Mouse (Mus musculus) embryo, embryonic 9.5 days (tissue): ENCODE results near the gene Calm3.
"Not testable (repeated sequence)": the region's sequence is repeated elsewhere in the genome, so short reads cannot be mapped to it uniquely, and the experiment has no call there.

Source experiments
- DNase-seq: peaks from one replicate; pipeline ENCODE4 v3.0.0-alpha.2; 2017; ENCODE audit errors: extremely low spot score

Gene Calm3

DNA sequence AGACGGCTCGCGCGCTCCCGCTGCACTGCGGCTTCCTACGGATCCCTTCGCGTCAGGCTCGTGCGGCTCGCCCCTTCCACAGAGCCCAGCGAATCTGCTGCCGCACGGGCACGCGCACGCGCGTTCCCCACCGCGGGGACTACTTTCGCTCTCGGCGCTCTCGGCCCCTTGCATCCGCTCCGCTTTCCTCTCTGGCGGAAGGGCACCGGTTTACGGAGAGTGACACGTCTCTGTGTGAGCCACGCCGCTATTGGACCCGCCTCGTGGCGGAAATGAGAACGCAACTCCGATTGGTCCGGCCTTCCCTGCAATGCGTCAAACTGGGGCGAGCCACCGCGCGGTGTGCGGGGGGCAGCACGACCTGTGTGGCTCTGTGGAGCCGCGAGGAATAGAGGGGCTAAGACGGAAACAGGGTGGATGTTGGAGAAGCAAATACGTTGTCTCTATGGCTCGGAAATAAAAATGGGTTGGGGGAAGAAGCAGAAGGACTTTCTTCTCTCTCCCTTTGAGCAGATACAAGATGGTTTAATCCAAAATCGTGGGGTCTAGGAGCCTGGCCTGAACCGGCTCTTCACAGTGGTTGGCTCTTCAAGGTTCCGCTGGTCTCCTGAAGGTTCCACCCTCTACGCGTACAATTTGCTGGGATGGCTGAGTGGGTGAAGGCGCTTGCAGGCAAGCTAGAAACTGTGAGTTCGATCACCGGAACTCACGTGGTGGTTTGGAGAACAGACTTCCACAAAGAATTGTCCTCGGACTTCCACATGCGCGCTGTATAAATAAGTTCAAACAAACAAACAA, at the start of gene Calm3:
Calm3 (minus strand) TSS at position 78 of the 798 bp plus-strand sequence.
- DNase-seq, result peak; percentile 100

DNA sequence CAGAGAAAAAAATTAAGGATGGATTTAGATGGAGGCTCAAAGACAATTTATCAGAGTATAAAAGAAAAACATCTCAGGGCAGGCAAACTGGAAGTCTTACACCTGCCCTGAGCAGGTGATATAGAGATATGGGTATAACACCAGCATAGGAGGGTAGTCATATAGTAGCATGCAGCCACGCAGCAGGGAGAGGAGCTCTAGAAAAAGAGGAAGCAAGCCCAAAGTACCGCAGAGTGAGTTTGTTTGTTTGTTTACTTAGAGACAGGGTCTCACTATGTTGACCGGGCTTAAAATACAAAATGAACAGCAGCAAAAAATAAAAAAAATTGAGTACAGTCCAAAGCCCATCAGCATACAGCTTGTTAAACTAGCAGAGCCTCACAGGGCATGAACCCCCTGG, 47.2 kb upstream of the Calm3 start:
- no peak for DNase-seq

DNA sequence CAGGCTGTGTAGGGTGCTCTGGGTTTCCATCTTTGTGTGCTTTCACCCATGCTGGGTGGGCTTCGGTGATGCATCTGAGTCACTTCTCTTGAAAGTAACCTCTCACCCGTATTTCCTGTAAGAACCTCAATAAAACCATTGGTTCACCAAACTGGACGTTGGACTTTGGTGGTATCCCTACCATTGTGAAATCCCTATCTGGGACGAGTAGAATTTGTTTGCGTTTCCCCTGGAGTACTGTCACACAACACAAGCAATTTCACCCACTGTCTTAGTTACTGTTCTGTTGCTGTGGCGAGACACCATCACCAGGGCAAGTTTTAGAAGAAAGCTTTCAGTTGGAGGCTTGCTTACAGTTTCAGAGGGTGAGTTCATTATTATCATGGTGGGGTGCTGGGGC, 44.5 kb upstream of the Calm3 start:
- no peak for DNase-seq

DNA sequence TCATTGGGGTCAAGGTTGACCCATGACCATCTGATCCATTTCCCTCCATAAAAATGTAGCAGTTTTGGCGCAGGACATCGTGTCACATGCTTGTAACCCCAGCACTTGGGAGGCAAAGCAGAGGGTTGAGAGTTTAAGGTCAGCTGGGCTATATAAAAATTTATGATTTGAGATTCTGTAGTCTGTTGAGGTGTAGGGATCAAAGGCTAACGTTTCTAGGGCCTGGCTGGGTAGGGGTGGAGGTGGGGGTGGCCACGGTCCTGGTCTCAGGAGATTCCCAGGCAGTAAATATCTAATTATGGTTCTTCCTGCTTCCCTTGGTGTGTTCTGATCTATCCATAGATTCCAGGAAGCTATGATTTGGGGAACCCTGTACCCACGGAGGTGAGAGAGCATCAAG, 37.8 kb upstream of the Calm3 start:
- DNase-seq, result no peak

DNA sequence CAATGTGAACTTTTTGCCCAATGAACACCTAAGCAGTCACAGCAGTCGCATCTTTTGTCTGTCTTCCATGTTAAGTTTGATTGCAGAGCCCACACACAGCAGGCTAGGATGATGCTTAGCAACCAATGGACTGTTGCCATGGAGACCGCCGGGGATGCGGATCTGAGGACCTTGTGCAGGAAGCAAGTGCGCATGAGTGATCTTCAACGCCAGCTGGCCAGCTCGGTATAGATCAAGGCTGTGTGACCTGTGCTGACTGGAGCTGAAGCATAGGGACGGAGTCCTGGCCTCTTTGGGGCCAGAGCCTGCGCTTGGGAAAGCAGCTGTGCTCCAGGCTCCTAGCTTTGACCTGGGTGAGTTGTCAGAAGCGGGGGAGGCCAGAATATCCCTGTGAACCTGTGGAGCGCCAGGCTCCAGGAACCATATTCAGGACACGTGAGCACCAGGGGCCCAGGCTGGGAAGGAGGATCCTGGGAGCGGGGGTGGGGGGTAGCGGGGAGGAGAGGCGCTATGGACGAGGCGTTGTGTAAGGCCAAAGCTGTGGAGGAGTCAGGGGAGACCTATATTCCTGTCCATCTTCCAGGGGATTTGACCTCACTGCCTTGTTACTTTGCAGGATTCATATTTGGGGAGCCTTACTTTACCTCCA, 35.7 kb upstream of the Calm3 start, which contains the start of gene Pnmal1:
Pnmal1 (plus strand) TSS at position 141 of the 649 bp plus-strand sequence.
- DNase-seq, result peak; percentile 82

DNA sequence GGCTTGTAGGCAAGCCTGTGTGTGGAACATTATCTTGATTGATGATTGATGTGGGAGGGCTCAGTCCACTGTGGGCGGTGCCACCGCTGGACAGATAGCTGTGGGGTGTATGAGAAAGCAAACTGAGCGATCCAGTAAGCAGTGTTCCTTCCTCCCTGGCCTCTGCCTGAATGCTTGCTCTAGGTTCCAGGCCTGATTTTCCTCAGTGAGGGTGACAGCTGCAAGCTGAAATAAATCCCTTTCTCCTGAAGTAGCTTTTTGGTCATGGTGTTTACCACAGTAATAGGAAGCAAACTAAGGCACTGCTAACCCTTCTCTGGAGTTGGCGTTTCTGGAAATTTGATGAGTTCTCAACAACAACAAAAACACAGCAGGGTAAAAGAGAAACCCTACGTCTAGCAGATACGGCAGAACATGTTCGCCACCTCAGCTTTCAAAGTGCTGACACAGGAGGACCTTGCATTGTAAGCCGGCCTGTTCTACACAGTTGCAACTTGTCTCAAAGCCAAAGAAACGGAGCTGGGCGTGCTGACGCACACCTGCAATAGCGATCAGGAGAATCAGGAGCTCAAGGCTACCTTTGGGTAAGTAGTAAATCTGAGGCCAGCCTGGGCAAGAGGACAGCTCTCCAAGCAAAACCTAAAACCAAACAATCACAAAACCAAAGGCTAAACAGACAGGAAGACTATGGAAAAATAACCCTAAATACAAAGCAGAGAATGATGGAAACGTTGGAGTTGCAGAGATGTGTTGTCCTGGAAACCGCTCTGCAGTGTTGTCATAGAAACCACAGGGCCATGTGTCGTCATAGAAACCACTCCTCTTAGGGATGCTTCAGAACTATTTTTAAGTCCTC, 32.7 kb upstream of the Calm3 start:
- DNase-seq, result no peak

DNA sequence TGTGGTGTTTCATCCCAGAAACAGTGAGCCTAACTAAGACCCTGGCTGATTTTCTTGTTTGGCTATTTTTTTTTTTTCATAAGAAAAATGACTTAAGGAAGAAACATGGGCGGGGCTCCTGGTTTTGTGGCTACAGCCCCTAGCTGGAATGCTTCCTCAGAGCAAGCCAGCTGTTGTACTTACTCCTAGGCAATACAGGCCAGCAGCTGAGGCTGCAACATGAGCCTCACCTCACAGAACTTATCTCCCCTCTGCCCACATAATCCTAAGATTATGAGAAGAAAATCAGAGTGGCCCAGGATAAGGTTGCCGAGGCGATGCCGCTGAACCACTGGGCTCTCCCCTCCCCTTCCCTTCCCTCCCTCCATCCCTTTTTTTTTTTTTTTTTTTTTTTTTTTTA, 31.8 kb upstream of the Calm3 start:
- no peak for DNase-seq

DNA sequence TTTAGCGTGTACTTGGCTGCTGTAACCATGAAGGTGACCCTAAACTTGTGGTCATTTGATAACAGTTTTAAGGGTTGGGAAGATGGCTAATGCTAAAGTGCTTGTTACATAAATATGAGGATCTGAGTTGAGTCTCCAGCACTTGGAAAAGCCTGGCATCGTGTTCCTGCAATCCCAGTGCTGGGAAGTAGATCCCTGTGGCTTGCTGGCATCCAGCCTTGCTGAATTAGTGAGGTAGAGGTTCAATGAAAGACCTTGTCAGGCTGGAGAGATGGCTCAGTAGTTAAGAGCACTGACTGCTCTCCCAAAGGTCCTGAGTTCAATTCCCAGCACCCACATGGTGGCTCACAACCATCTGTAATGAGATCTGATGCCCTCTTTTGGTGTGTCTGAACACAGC, 29.9 kb upstream of the Calm3 start:
- DNase-seq, result not testable (repeated sequence)

DNA sequence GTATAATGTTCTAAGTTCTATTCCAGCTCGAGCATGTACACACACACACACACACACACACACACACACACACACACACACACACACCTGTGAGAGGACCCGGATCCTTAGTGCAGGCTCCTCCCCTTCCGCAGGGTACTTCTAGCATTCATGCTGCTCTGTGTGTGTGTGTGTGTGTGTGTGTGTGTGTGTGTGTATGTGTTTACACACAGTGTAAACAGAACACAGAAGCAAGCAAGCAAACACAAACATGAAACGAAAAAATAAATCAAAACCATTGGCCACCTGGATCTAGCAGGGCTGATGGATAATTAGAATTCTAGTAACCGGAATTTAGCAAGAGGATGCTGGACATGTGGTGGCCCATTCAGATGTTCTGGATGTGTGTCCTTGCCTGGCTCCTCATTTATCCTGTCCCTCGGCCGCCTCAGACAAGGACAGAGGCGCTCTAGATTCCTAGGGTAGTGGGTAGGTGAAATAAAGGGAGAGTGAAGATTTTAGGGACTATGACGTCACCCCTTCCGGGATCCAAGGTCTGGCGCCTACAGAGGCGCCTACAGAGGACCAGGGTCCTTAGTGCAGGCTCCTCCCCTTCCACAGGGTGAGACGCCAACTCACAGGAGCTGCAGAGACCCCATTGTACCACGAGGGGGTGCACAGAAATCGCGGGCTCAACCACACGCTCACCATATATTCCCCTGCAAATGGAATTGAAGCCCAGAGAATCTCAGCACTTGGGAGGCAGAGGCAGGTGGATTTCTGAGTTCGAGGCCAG, 27.1 kb upstream of the Calm3 start:
- peak; percentile 85 for DNase-seq

DNA sequence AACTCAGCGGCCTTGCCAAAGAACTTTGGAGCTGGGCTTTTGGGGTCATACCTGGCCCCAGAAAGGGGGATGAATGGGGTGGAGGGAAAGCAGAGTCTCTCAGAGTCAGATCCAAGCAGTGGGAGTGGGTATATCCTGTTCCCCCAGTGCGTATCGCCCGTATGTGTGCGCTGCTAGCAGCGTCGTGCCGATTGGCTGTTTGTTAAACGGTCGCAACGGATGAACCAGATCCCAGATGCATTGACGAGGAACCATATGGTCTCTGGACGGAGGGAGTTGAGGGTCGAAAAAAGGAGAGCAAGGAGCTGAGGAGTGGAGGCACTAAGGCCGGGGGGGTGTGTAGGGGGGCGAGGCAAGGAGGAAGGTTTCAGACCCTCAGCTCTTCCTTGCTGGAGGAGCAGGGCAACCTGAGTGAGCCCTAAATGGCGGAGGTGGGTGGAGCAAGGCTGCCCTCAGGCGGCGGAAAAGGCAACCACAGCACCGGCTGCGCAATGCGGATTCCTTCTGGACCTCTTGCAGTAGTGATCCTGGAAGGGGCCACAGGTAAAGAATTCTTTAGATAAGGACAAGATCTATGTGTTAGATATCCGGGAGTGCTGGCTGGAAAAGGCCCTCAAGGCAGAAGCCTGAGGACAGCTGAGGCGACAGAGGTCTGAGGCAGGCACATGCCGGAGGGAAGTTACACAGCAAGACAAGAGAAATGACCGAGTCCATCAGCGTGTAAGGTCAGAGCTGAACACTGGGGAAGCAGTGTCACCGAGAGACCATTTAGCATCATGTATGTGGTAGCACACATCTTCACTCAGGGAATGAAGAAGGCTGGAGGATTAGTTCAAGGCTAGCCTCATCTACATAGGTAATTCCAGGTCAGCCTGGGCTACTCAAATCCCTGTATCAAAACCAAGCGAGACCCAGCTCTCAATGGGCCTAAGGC, 26.3 kb upstream of the Calm3 start:
- DNase-seq, result peak; percentile 86

DNA sequence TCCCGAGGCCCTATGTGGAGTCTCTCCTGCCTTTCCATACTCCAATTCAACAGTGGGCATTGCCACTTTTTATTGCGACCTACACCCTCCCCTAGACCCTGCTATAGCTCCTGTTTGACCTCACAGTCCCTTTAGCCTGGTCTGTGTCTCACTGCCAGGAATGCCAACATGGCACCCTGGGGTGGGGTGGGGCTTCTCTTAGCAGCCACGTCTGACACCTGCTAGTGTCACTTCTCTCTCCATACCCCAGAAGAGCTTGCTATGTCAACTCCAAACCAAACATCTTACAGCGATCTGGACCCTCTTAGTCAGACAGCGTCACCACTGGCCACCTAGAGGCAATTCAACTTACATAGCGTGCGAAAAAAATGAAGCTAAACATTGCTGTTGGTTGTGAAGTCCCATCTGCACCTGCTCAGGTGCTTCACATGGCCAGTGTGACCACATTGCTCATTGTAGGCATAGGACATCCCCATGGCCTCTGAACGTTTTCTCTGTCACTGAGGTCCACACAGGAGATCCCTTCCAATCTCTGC, 25.1 kb upstream of the Calm3 start:
- DNase-seq, result no peak

DNA sequence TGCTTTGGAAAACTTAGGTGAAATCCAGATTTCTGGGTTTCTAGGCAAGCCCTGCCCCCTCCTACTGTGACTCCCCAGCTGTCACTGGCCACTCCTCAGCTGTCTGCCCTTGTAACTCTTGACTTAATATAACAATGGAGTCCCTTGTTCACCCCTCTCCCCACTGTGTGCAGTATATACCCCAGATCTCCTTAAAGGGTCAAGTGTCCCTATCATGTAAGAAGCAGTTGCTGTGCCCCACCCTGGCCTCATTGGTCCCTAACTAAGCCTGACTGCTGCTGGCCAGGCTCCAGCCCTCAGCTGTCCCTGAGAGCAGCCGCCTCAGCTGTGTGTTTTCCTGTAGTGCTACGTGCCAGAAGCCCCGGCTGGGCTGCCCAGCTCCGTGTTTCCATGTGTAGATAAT, 24.0 kb upstream of the Calm3 start:
- no peak for DNase-seq

DNA sequence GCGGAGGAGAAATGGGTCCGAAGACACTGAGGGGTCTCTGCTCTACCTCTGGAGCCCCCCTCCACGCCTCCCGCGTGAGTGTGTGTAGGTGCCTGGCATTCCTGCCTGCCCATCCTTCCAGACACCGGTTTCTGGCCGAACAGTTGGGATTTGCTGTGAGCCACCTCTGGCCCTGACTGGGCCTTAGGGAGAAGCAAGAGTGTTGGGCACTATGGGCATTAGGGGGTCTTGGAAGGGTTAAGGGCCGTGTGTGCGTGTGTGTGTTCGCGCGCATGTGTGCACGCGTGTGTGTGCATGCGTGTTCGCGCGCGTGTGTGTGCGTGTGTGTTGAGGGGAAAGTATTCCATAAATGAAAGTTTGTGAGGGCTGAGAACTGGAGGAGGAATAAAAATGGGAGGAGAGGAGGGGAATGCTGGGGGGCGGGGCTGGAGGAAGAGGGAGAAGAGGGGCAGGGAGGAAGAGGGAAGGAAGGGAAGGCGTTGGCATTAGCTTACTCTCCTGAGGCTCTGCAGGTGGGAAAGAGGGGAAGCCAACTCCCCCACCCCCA, 23.5 kb upstream of the Calm3 start:
- DNase-seq, result no peak

DNA sequence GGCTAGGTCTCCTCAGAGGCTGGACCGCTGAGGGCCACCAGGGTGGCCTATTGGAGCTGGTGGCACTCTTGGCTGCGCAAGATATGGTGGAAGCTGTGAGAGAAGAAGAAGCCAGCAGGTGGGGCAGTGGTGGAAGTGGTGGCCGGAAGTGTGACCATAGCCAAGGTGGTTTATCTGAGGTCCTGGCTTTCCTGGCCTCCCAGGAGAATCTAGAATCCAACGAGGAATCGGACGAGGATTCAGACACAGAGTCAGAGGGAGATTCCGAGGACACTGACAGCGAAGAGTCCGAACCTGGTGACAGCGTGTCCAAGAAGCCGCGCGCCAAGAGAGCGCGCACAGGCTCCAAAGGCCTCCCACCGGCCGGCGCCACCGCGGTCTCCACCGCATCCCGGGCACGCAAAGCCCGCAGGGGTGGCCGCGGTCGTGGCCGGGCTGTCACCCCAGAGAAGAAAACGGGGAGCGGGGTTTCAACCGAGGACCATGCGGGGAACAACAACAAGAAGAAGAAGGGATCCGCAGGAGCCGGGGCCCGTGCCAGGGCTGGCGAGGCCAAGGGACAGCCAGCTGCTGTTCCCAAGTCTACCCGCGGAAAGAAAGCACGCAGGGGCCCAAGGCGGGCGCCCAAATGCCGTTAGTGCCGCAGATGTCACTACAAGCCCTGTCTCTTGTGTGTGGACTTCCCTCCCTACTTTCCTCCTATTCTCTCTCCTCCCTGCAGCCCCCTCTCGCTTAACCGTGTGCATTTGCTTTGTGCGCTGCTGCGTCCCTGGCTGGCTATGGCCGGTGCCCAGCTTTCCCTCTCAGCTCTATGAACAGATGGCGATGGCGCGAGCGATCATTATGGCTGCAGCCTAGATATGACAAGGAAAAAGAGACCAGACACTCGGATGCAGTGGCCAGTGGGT, 22.8 kb upstream of the Calm3 start:
- no peak for DNase-seq

DNA sequence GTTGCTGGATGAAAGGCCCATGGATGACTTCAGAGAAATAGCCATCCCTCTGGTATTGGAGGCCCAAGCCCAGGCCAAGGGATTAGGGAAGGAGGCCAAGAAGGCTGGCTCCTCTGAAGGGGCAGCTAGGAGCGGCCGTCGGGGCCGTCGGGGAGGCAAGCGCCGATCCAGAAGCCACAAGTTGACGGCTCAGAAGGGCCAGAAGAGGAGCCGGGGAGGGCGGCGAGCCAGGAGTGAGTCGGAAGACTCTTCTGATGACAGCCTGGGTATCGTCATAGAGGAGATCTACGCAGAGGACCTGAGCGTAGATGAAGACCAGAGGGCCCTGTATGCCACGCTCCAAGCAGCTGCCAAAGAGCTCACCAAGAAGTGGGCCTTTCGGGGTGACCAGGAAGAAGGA, 21.5 kb upstream of the Calm3 start:
- no peak for DNase-seq

DNA sequence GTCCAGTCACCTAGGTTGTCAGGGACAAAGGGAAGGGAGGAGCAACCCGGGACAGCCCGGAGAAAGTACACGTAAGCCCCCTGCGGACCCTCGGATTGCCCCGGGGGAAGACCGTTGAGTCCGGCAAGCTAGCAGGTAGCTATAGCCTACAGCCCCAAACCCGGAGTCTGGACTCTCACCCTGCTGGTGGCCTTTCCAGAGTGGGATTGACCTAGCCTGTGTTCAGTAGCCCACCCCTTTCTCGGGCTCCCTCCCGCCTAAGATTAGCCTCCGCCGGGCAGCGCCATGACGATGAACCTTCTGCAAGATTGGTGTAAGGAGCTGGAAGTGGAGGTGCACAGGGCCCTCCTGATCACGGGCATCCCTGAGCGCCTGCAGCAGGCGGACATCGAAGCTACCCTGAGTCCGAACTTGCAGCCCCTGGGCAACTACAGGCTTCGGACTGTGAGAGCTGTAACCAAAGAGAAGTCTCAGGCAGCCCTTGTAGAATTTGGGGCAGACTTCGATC, 20.9 kb upstream of the Calm3 start:
- no peak for DNase-seq

DNA sequence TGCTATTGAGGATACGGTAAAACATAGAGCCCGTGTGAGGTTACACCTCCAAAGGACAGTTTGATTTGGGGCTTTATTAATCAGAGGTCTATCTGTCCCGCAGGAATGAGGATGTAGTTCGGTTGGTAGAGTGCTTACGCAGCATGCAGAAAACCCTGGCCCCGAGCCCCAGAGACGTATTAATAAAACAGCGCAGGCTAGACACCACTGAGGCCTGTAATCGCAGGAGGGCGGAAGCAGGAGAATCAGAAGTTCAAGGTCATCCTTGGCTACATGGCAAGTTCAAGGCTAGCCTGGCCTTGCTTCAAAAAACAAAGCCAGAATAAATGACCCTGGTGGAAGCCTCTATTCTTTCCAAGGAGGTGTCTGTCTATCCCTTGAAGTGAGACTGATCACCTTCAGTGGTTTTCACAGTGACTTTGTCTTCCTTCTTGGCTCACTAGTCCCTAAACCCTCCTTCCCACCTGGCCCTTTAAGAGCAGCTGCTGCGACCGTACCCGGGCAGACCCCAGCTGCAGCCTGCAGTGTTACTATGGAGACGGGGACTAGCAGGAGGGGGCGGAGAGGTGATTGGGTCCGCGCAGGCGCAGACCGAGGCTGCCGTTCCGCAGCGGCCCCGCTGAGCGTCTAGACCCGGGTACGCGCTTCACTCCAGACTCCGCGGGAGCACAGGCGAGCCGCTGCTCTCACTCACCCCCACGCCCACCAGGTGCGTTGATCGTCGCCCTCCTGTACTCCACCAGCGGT, 20.3 kb upstream of the Calm3 start, which contains the start of gene Pnmal2:
Pnmal2 (plus strand) TSS at position 622 of the 747 bp plus-strand sequence.
- DNase-seq, result peak; percentile 91

DNA sequence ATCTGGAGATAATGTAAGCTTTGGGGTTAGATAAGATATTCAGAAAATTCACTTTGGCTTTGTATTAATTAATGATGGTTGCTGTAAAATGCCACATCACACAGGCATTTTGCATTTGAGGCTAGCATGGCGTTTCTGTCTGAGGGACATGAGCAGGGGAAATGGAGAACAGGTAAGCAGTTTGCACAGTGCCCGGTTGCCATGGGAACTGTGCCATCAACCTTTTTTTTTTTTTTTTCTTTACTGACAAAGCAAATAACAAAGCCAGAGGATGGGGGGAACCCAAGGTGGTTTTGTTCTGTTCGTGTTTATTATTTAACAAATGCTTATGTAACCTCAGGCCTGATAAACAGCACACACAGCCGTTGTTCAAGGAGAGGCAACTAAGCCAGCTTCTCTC, 18.9 kb upstream of the Calm3 start:
- no peak for DNase-seq
